Mouse (Mus musculus) spleen, adult 2 months (tissue): Measurements from ENCODE around the gene Gsc. TPM values are rescaled to one million over a fixed set of nuclear protein-coding genes. Genes with fewer than 3 reads are reported as not detected.

ENCODE experiments used
- DNase-seq, 2 experiments: peaks; one replicate each; pipeline versions ENCODE4 v3.0.0 to v3.0.0-alpha.2; 2012 to 2021; ENCODE audit warnings: low spot score in 2 of 2, low read depth in 1 of 2
- H3K27ac ChIP-seq: fragments of 200-500 bp; 2 replicates; pipeline ENCODE4 v1.5.1; 2012; ENCODE audit warnings: low read length, inconsistent platforms; ENCODE audit not compliant: insufficient read depth
- H3K27me3 ChIP-seq: fragments of 200-500 bp; 2 replicates; pipeline ENCODE4 v1.6.1; 2012; ENCODE audit warnings: mild to moderate bottlenecking, moderate library complexity, low read length, inconsistent platforms; ENCODE audit not compliant: control insufficient read depth, insufficient read depth
- H3K36me3 ChIP-seq: fragments of 200-500 bp; 2 replicates; pipeline ENCODE4 v1.6.1; 2012; ENCODE audit warnings: mild to moderate bottlenecking, low read length, inconsistent platforms; ENCODE audit not compliant: control insufficient read depth, insufficient read depth
- H3K4me1 ChIP-seq: fragments of 200-500 bp; 2 replicates; pipeline ENCODE4 v1.6.1; 2011; ENCODE audit warnings: inconsistent platforms; ENCODE audit not compliant: control insufficient read depth, insufficient read depth, insufficient read length
- H3K4me3 ChIP-seq: fragments of 200-500 bp; 2 replicates; pipeline ENCODE4 v1.5.1; 2011; ENCODE audit warnings: mild to moderate bottlenecking, inconsistent platforms; ENCODE audit not compliant: insufficient read depth, insufficient read length; ENCODE audit errors: extremely low read depth
- CTCF ChIP-seq: fragments of 200-500 bp; IDR thresholded peaks from 2 replicates; pipeline ENCODE4 v1.5.1; 2011; ENCODE audit warnings: mild to moderate bottlenecking, inconsistent platforms; ENCODE audit not compliant: insufficient read depth, insufficient read length, insufficient replicate concordance; ENCODE audit errors: extremely low read depth
- POLR2A ChIP-seq: fragments of 200-500 bp; IDR thresholded peaks from 2 replicates; pipeline ENCODE4 v1.6.1; 2011; ENCODE audit warnings: low read depth, low read length, inconsistent platforms
- WGBS: fragments of 180-500 bp; shearing (Covaris S2); methylation state at CpG from one replicate; pipeline ENCODE4 v1.1.7; 2018; 5-methylcytosine and 5-hydroxymethylcytosine counted together
- polyA plus RNA-seq: library from polyadenylated mRNA; depleted of rRNA; stranded (reverse); fragments of >200 nt; gene quantifications from 2 replicates; pipeline ENCODE4 v1.2.3, GENCODE M21; 2012; rRNA removed

The Gsc gene
- polyA plus RNA-seq, 1 experiment, result 0.06 TPM

- Histone ChIP-seq H3K4me3 (no peak overlapping the region), H3K4me1 (no peaks in the 10 kb centered on the region), H3K27me3 (no peaks in the 10 kb centered on the region), H3K27ac (no peak overlapping the region), H3K36me3 (no peaks in the 10 kb centered on the region)
- WGBS, result 86% methylated on average over 20 of the region's 20 CpGs
- no peak for DNase-seq
- TF ChIP-seq POLR2A (no peak), CTCF (no peak)
Observed at GRCm38 (mm10) chr12:104433951-104434735, 39.0 kb downstream of the Gsc start.

- Histone ChIP-seq H3K27me3 (no peaks in the 10 kb centered on the region), H3K27ac (no peak overlapping the region), H3K4me3 (no peak overlapping the region), H3K4me1 (no peaks in the 10 kb centered on the region), H3K36me3 (no peaks in the 10 kb centered on the region)
- 66% methylated on average over 7 of the region's 7 CpGs for WGBS
- no peak for DNase-seq
- TF ChIP-seq POLR2A (no peak), CTCF (no peak)
Observed at GRCm38 (mm10) chr12:104433214-104433613, 39.9 kb downstream of the Gsc start.

- Histone ChIP-seq H3K4me3 (no peak overlapping the region), H3K27ac (no peak overlapping the region), H3K27me3 (no peaks in the 10 kb centered on the region), H3K4me1 (no peaks in the 10 kb centered on the region), H3K36me3 (no peaks in the 10 kb centered on the region)
- WGBS, result 74% methylated on average over 10 of the region's 10 CpGs
- TF ChIP-seq CTCF (no peak), POLR2A (no peak)
- no peak for DNase-seq
Observed at GRCm38 (mm10) chr12:104431359-104431758, 41.8 kb downstream of the Gsc start.

- DNase-seq, result no peak
Observed at GRCm38 (mm10) chr12:104426915-104427314, 46.2 kb downstream of the Gsc start.

GRCm38 (mm10) chr12:104425591-104425990 lies 47.5 kb downstream of the Gsc start:
- TF ChIP-seq POLR2A, result no peak
- no peak for TF ChIP-seq CTCF
- no peaks in the 10 kb centered on the region for H3K27me3 ChIP-seq
- H3K27ac ChIP-seq, result no peak overlapping the region
- 81% methylated on average over 3 of the region's 3 CpGs for WGBS
- no peaks in the 10 kb centered on the region for H3K4me1 ChIP-seq
- no peaks in the 10 kb centered on the region for H3K36me3 ChIP-seq
- H3K4me3 ChIP-seq, result no peak overlapping the region
- DNase-seq, result no peak

More at GRCm38 (mm10) chr12:104426915-104427314, 46.2 kb downstream of the Gsc start:
- TF ChIP-seq POLR2A, result no peak
- TF ChIP-seq CTCF, result peak; percentile 61; the same call in 1 of the 2 replicates
- H3K27ac ChIP-seq, result no peak overlapping the region
- H3K36me3 ChIP-seq, result no peaks in the 10 kb centered on the region
- WGBS, result 6% methylated on average over 7 of the region's 7 CpGs
- H3K4me1 ChIP-seq, result no peaks in the 10 kb centered on the region
- H3K27me3 ChIP-seq, result no peaks in the 10 kb centered on the region
- H3K4me3 ChIP-seq, result no peak overlapping the region

- no peaks in the 10 kb centered on the region for H3K4me1 ChIP-seq
- no peak overlapping the region for H3K27ac ChIP-seq
- TF ChIP-seq POLR2A, result no peak
- TF ChIP-seq CTCF, result no peak
- WGBS, result 63% methylated on average over 11 of the region's 11 CpGs
- H3K4me3 ChIP-seq, result no peak overlapping the region
- H3K36me3 ChIP-seq, result no peaks in the 10 kb centered on the region
- H3K27me3 ChIP-seq, result no peaks in the 10 kb centered on the region
- no peak for DNase-seq
Observed at GRCm38 (mm10) chr12:104422615-104423392, 50.3 kb downstream of the Gsc start.

Other genes with a start within 250 kb of the Gsc start
- 82.5 and 110 TPM in 2 replicates for gene Serpina3g, start 237.1 kb downstream of the Gsc start, polyA plus RNA-seq
- gene Serpina3i, start 210.2 kb downstream of the Gsc start, polyA plus RNA-seq, result 0.45 and 0.76 TPM in 2 replicates
- gene Serpina3j, start 158.8 kb downstream of the Gsc start, polyA plus RNA-seq, result not detected in 2 replicates
- gene Serpina3k, start 134.8 kb downstream of the Gsc start, polyA plus RNA-seq, result 0.05 and 0.11 TPM in 2 replicates
- gene Serpina3m, start 134.8 kb downstream of the Gsc start, polyA plus RNA-seq, result 0.06 TPM in 1 of 2 replicates, not detected in the other
- 15.9 and 31.8 TPM in 2 replicates for gene Serpina3n, start 66.6 kb downstream of the Gsc start, polyA plus RNA-seq